Mouse (Mus musculus) forebrain, embryonic 14.5 days (tissue): ENCODE data around the gene Myd88. TPM values are rescaled to one million over a fixed set of nuclear protein-coding genes. Genes with fewer than 3 reads are reported as not detected.
"Not testable (repeated sequence)": the region's sequence is repeated elsewhere in the genome, so short reads cannot be mapped to it uniquely, and the experiment has no call there.

Experiments
- ATAC-seq: fragments of 200-750 bp; cut with Nextera tagmentation; 2 replicates; pipeline ENCODE4 v1.8.0; 2017; ENCODE audit warnings: mild to moderate bottlenecking, moderate library complexity
- DNase-seq: peaks from one replicate; pipeline ENCODE4 v3.0.0-alpha.2; 2015; ENCODE audit warnings: low spot score
- H3K27ac ChIP-seq: fragments of 300-500 bp; sonication (generic); 2 replicates; pipeline ENCODE4 v1.5.1; 2014; ENCODE audit warnings: low read depth, mild to moderate bottlenecking, control low read depth, low read length, moderate library complexity
- H3K27me3 ChIP-seq: fragments of 300-500 bp; sonication (generic); replicated peaks from 2 replicates; pipeline ENCODE4 v1.6.1; 2014; ENCODE audit warnings: low read length, control low read depth, mixed read lengths; ENCODE audit not compliant: control insufficient read depth, insufficient read depth
- H3K36me3 ChIP-seq: fragments of 300-500 bp; sonication (generic); 2 replicates; pipeline ENCODE4 v1.6.1; 2014; ENCODE audit warnings: low read length, control low read depth; ENCODE audit not compliant: control insufficient read depth, insufficient read depth
- H3K4me1 ChIP-seq: fragments of 300-500 bp; sonication (generic); 2 replicates; pipeline ENCODE4 v1.6.1; 2014; ENCODE audit warnings: antibody characterized with exemption, low read length, control low read depth; ENCODE audit not compliant: control insufficient read depth, insufficient read depth
- H3K4me2 ChIP-seq: fragments of 300-500 bp; sonication (generic); 2 replicates; pipeline ENCODE4 v1.6.1; 2014; ENCODE audit warnings: mild to moderate bottlenecking, control low read depth, low read length
- H3K4me3 ChIP-seq: fragments of 300-500 bp; sonication (generic); 2 replicates; pipeline ENCODE4 v1.5.1; 2014; ENCODE audit warnings: low read depth, low read length, control low read depth
- H3K9ac ChIP-seq: fragments of 300-500 bp; sonication (generic); 2 replicates; pipeline ENCODE4 v1.6.1; 2014; ENCODE audit warnings: mild to moderate bottlenecking, low read length, control low read depth, moderate library complexity
- H3K9me3 ChIP-seq: fragments of 300-500 bp; sonication (generic); replicated peaks from 2 replicates; pipeline ENCODE4 v1.6.1; 2016; ENCODE audit warnings: low read length, control low read depth, mixed read lengths; ENCODE audit not compliant: control insufficient read depth
- WGBS: fragments of 180-500 bp; shearing (Covaris S2); extraction: QIAGEN DNeasy Blood & Tissue Kit; methylation state at CpG from one replicate; pipeline ENCODE4 v1.1.7; 2014; 5-methylcytosine and 5-hydroxymethylcytosine counted together
- polyA plus RNA-seq: library from polyadenylated mRNA; unstranded; fragments of >200 nt; fragmentation: Nextera tagmentation; extraction: Ambion mirVana; gene quantifications from 2 replicates; pipeline ENCODE4 v1.2.1, GENCODE M21; 2014

Myd88 gene
- 5.7 and 5.8 TPM in 2 replicates for polyA plus RNA-seq

- Histone ChIP-seq H3K9ac (peak within 1 kb of the TSS; percentile 78), H3K27ac (peak within 1 kb of the TSS; percentile 82), H3K36me3 (peaks cover 32% of the 10 kb centered on the region), H3K4me2 (peak within 1 kb of the TSS; percentile 70), H3K27me3 (no peaks in the 10 kb centered on the region), H3K4me1 (peaks cover 20% of the 10 kb centered on the region), H3K9me3 (no peaks in the 10 kb centered on the region), H3K4me3 (peak within 1 kb of the TSS; percentile 66)
- ATAC-seq (peak; percentile 98), DNase-seq (peak; percentile 97)
- under 1% methylated on average over 66 of the region's 68 CpGs for WGBS
Observed at GRCm38 (mm10) chr9:119340909-119341816, at the start of gene Myd88. TSS of gene Myd88 (minus strand) at chr9:119341411.

GRCm38 (mm10) chr9:119390214-119390613 is 49.0 kb upstream of the Myd88 start:
- Histone ChIP-seq H3K9me3 (no peaks in the 10 kb centered on the region), H3K36me3 (no peaks in the 10 kb centered on the region), H3K9ac (no peak overlapping the region), H3K4me3 (no peak overlapping the region), H3K4me2 (no peak overlapping the region), H3K27me3 (no peaks in the 10 kb centered on the region), H3K4me1 (no peaks in the 10 kb centered on the region), H3K27ac (no peak overlapping the region)
- 94% methylated on average over 2 of the region's 2 CpGs for WGBS
- ATAC-seq (no peak), DNase-seq (no peak)

DNA sequence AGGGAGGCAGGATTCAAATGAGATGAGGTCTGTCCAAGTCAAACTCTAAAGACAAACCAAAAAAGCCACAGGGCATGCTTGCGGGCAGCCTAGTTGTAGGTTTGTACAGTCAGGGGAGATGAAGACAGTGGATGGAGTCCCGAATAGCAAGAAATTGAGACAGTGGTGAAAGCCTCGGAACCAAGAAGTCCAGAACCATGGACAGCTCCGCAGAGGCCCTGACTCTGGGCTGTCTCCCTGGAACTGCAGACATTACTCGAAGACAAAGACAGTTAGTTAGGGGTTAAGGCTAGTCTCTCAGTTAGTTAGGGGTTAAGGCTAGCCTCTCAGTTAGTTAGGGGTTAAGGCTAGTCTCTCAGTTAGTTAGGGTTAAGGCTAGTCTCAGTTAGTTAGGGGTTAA is 47.7 kb upstream of the Myd88 start:
- no peak overlapping the region for H3K27ac ChIP-seq
- H3K27me3 ChIP-seq = no peaks in the 10 kb centered on the region
- no peak overlapping the region for H3K9ac ChIP-seq
- H3K4me1 ChIP-seq = no peaks in the 10 kb centered on the region
- no peak for DNase-seq
- no peak overlapping the region for H3K4me3 ChIP-seq
- WGBS = 63% methylated on average over 5 of the region's 5 CpGs
- H3K36me3 ChIP-seq = no peaks in the 10 kb centered on the region
- no peak for ATAC-seq
- H3K4me2 ChIP-seq = no peak overlapping the region
- H3K9me3 ChIP-seq = no peaks in the 10 kb centered on the region

- no peak for ATAC-seq
- Histone ChIP-seq H3K9me3 (no peaks in the 10 kb centered on the region), H3K27ac (no peak overlapping the region), H3K27me3 (no peaks in the 10 kb centered on the region), H3K4me1 (no peaks in the 10 kb centered on the region), H3K4me2 (no peak overlapping the region), H3K9ac (no peak overlapping the region), H3K36me3 (0 out of 2 replicates have a peak, but pooled peaks cover 7% of the 10 kb centered on the region), H3K4me3 (no peak overlapping the region)
- peak; percentile 26 for DNase-seq
- 69% methylated on average over 6 of the region's 6 CpGs for WGBS
Observed at GRCm38 (mm10) chr9:119382603-119383002, 41.4 kb upstream of the Myd88 start.

DNA sequence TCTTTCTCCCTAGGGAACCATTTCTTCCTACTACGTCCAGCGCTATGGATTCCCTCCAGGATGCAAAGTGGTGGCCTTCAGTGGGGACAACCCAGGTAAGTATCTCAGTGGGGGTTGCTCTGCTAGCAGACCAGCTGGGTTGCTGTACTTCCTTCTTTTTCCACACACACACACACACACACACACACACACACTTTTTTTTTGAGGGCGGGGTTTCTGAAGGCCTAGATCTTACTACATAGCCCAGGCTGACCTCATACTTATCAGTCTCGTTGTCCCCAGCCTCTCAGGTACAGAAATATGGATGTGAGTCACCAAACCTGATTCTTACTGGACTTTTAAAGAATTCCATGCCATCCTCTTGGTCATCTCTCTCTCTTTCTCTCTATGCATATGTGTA is 37.0 kb upstream of the Myd88 start:
- ATAC-seq = no peak
- WGBS = 94% methylated on average over 4 of the region's 4 CpGs
- no peaks in the 10 kb centered on the region for H3K4me1 ChIP-seq

GRCm38 (mm10) chr9:119375556-119375955 is 34.3 kb upstream of the Myd88 start:
- Histone ChIP-seq H3K27me3 (no peaks in the 10 kb centered on the region), H3K9ac (no peak overlapping the region), H3K4me3 (no peak overlapping the region), H3K36me3 (0 out of 2 replicates have a peak, but pooled peaks cover 3% of the 10 kb centered on the region), H3K4me2 (no peak overlapping the region), H3K27ac (no peak overlapping the region), H3K4me1 (no peaks in the 10 kb centered on the region), H3K9me3 (no peaks in the 10 kb centered on the region)
- DNase-seq (no peak), ATAC-seq (no peak)
- whole genome bisulfite sequencing = 79% methylated on average over 6 of the region's 6 CpGs

More for the DNA sequence above, 37.0 kb upstream of the Myd88 start:
- no peaks in the 10 kb centered on the region for H3K27me3 ChIP-seq
- DNase-seq = no peak
- no peak overlapping the region for H3K4me3 ChIP-seq
- H3K9ac ChIP-seq = no peak overlapping the region
- no peaks in the 10 kb centered on the region for H3K9me3 ChIP-seq
- H3K36me3 ChIP-seq = 0 out of 2 replicates have a peak, but pooled peaks cover 7% of the 10 kb centered on the region
- no peak overlapping the region for H3K4me2 ChIP-seq
- H3K27ac ChIP-seq = no peak overlapping the region

DNA sequence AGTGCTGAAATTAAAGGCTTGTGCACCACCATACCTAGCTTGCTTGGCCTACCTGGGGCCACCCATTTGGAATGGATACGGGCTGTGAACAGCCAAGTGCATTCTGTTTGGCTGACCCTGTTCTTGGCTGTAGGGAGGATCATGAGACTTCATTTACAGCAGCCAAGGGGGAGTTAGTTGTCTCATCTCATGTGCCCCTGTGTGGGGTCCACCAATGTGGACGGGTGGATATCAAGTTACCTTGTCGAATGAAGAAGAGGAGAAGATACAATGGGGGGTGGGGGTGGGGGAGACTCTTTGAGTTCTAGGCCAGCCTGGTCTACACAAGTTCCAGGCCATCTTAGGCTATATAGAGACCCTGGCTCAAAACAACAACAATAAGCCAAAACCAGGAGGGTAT is 33.8 kb upstream of the Myd88 start:
- ATAC-seq (no peak), DNase-seq (no peak)
- H3K9me3 ChIP-seq = no peaks in the 10 kb centered on the region
- no peak overlapping the region for H3K4me3 ChIP-seq
- no peak overlapping the region for H3K4me2 ChIP-seq
- no peak overlapping the region for H3K9ac ChIP-seq
- 86% methylated on average over 3 of the region's 3 CpGs for WGBS
- H3K27me3 ChIP-seq = no peaks in the 10 kb centered on the region
- H3K27ac ChIP-seq = no peak overlapping the region
- no peaks in the 10 kb centered on the region for H3K36me3 ChIP-seq
- H3K4me1 ChIP-seq = no peaks in the 10 kb centered on the region

DNA sequence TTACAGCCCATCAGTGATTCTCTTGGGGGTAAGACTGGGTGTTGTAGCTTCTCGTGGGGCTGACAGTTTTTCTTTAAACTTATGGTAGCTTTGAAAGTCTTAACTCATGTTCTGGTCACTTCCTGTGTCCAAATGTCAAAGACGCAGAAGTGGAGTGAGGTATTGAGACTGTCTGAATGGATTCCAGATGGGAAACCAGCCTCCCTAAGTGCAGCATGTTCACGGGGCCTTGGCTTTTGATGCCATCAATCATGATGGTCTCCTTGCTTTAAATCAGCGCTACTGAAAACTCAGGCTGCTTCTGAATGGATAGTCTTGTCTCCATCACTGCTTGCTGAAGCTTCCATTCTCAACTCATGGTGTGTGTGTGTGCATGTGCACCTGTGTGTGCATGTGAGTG is 30.0 kb upstream of the Myd88 start:
- 90% methylated on average over 4 of the region's 4 CpGs for WGBS
- Histone ChIP-seq H3K9ac (no peak overlapping the region), H3K9me3 (no peaks in the 10 kb centered on the region), H3K4me1 (no peaks in the 10 kb centered on the region), H3K27ac (no peak overlapping the region), H3K4me2 (no peak overlapping the region), H3K36me3 (no peaks in the 10 kb centered on the region), H3K27me3 (no peaks in the 10 kb centered on the region), H3K4me3 (no peak overlapping the region)
- DNase-seq (no peak), ATAC-seq (no peak)

DNA sequence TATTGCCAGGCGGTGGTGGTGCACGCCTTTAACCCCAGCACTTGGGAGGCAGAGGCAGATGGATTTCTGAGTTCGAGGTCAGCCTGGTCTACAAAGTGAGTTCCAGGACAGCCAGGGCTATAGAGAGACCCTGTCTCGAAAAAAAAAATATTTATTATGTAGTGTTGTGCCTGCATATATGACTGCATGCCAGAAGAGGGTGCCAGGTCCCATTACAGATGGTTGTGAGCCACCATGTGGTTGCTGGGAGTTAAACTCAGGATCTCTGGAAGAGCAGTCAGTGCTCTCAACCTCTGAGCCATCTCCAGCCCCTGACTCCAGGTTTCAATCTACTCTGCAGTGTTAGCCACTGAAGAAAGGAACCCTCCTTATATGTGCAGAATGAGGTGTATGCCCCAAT is 29.6 kb upstream of the Myd88 start:
- 86% methylated on average over 4 of the region's 4 CpGs for WGBS
- not testable (repeated sequence) for H3K9ac ChIP-seq, DNase-seq, H3K9me3 ChIP-seq, H3K4me2 ChIP-seq, H3K36me3 ChIP-seq, H3K27ac ChIP-seq, H3K4me1 ChIP-seq, H3K27me3 ChIP-seq, ATAC-seq, H3K4me3 ChIP-seq
